Mouse (Mus musculus) embryonic fibroblast, embryonic 13.5 days (primary cell): ENCODE data around the gene Mettl8.
A peak's percentile ranks its signal among the peaks of the same experiment; 100 is the strongest.

Experiments
- CTCF ChIP-seq: IDR thresholded peaks from 2 replicates; pipeline ENCODE4 v1.5.1; 2011; ENCODE audit warnings: mild to moderate bottlenecking, control low read depth, low read length, moderate library complexity, borderline replicate concordance; ENCODE audit not compliant: insufficient read depth
- POLR2A ChIP-seq: IDR thresholded peaks from 2 replicates; pipeline ENCODE4 v1.6.1; 2011; ENCODE audit warnings: low read depth, mild to moderate bottlenecking, control low read depth, low read length, moderate library complexity

DNA sequence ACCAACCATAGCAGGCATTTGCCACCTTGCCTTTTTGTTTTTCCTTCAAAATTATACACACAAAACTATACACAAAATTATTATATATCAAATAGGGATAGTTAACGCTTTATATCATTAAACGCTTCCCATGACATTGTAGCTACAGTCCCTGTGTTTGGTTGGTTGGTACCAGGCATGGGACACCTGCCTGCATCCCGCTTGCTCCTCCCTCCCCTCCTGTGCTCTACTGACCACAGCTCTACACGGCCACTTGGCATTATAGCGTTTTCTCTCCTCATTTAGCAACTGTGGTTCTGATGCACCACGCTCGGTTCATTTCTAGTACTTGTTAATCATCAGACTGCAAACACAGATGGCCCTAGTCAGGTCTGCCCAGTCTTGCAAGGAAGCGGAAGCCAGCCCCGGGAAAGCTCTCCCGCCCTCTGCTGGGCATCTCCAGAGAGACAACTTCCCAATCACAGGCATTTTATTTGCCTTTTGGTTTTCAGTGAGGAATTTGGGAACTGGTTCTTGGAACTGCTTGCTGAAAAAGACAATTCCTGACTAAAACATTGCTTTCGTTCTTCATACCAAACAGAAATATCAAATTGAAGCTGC is 15.8 kb downstream of the Mettl8 start:
- TF ChIP-seq CTCF (peak; percentile 36; the same call in 1 of the 2 replicates), POLR2A (no peak)
